Mouse (Mus musculus): ENCODE data around the gene Ascl3. TPM values are rescaled to one million over a fixed set of nuclear protein-coding genes. Genes with fewer than 3 reads are reported as not detected.

Gene Ascl3
- polyA plus RNA-seq, 1 experiment from 2014 or later = not detected

GRCm38 (mm10) chr7:109723114-109723513 is 8.4 kb downstream of the Ascl3 start:
- H3K4me3 ChIP-seq (ENCODE audit: low read depth, low read length) = no peak overlapping the region
- no peak overlapping the region for H3K27ac ChIP-seq (ENCODE audit: low read depth, low read length)
- no peak overlapping the region for H3K4me2 ChIP-seq
- H3K36me3 ChIP-seq (ENCODE audit: control insufficient read depth, insufficient read depth, low read length) = no peaks in the 10 kb centered on the region
- H3K4me1 ChIP-seq (ENCODE audit: control insufficient read depth, insufficient read depth, low read length) = no peaks in the 10 kb centered on the region
- 92% methylated on average over 8 of the region's 8 CpGs for WGBS (ENCODE audit: insufficient replicate concordance)
- no peak overlapping the region for H3K9ac ChIP-seq (ENCODE audit: low read depth, low read length)
- no peaks in the 10 kb centered on the region for H3K27me3 ChIP-seq (ENCODE audit: control insufficient read depth, insufficient read depth, low read length)
- 0 out of 2 replicates have a peak, but pooled peaks cover 2% of the 10 kb centered on the region for H3K9me3 ChIP-seq (replicated peaks; ENCODE audit: control insufficient read depth, low read length)
- no peak for ATAC-seq (replicated peaks; ENCODE audit: insufficient number of reproducible peaks, low FRiP score, low TSS enrichment)

- Histone ChIP-seq H3K9me3 (replicated peaks; ENCODE audit: control insufficient read depth, low read length) (0 out of 2 replicates have a peak, but pooled peaks cover 2% of the 10 kb centered on the region), H3K9ac (ENCODE audit: low read depth, low read length) (no peak overlapping the region), H3K36me3 (ENCODE audit: control insufficient read depth, insufficient read depth, low read length) (no peaks in the 10 kb centered on the region), H3K4me2 (no peak overlapping the region), H3K4me1 (ENCODE audit: control insufficient read depth, insufficient read depth, low read length) (no peaks in the 10 kb centered on the region), H3K27ac (ENCODE audit: low read depth, low read length) (no peak overlapping the region), H3K27me3 (ENCODE audit: control insufficient read depth, insufficient read depth, low read length) (no peaks in the 10 kb centered on the region), H3K4me3 (ENCODE audit: low read depth, low read length) (no peak overlapping the region)
- ATAC-seq (replicated peaks; ENCODE audit: insufficient number of reproducible peaks, low FRiP score, low TSS enrichment) = no peak
- WGBS (ENCODE audit: insufficient replicate concordance) = 91% methylated on average over 2 of the region's 2 CpGs
Measured at GRCm38 (mm10) chr7:109722618-109723017, 8.9 kb downstream of the Ascl3 start.

GRCm38 (mm10) chr7:109719286-109719685 is 12.2 kb downstream of the Ascl3 start:
- Histone ChIP-seq H3K4me1 (ENCODE audit: control insufficient read depth, insufficient read depth, low read length) (no peaks in the 10 kb centered on the region), H3K4me2 (no peak overlapping the region), H3K27me3 (ENCODE audit: control insufficient read depth, insufficient read depth, low read length) (no peaks in the 10 kb centered on the region), H3K9me3 (replicated peaks; ENCODE audit: control insufficient read depth, low read length) (0 out of 2 replicates have a peak, but pooled peaks cover 2% of the 10 kb centered on the region), H3K9ac (ENCODE audit: low read depth, low read length) (no peak overlapping the region), H3K36me3 (ENCODE audit: control insufficient read depth, insufficient read depth, low read length) (no peaks in the 10 kb centered on the region), H3K27ac (ENCODE audit: low read depth, low read length) (no peak overlapping the region), H3K4me3 (ENCODE audit: low read depth, low read length) (no peak overlapping the region)
- no peak for ATAC-seq (replicated peaks; ENCODE audit: insufficient number of reproducible peaks, low FRiP score, low TSS enrichment)
- WGBS (ENCODE audit: insufficient replicate concordance) = 59% methylated on average over 9 of the region's 9 CpGs

- Histone ChIP-seq H3K9me3 (replicated peaks; ENCODE audit: control insufficient read depth, low read length) (no peaks in the 10 kb centered on the region), H3K4me1 (ENCODE audit: control insufficient read depth, insufficient read depth, low read length) (peaks cover 11% of the 10 kb centered on the region), H3K27ac (ENCODE audit: low read depth, low read length) (no peak overlapping the region), H3K4me2 (no peak overlapping the region), H3K9ac (ENCODE audit: low read depth, low read length) (no peak overlapping the region), H3K27me3 (ENCODE audit: control insufficient read depth, insufficient read depth, low read length) (no peaks in the 10 kb centered on the region), H3K4me3 (ENCODE audit: low read depth, low read length) (no peak overlapping the region), H3K36me3 (ENCODE audit: control insufficient read depth, insufficient read depth, low read length) (no peaks in the 10 kb centered on the region; the same call in 1 of the 2 replicates)
- no peak for ATAC-seq (replicated peaks; ENCODE audit: insufficient number of reproducible peaks, low FRiP score, low TSS enrichment)
- WGBS (ENCODE audit: insufficient replicate concordance) = 77% methylated on average over 2 of the region's 2 CpGs
Measured at GRCm38 (mm10) chr7:109713434-109713982, 18.0 kb downstream of the Ascl3 start.

- no peak for ATAC-seq (replicated peaks; ENCODE audit: insufficient number of reproducible peaks, low FRiP score, low TSS enrichment)
- H3K9ac ChIP-seq (ENCODE audit: low read depth, low read length) = no peak overlapping the region
- no peaks in the 10 kb centered on the region for H3K9me3 ChIP-seq (replicated peaks; ENCODE audit: control insufficient read depth, low read length)
- H3K27me3 ChIP-seq (ENCODE audit: control insufficient read depth, insufficient read depth, low read length) = no peaks in the 10 kb centered on the region
- peaks cover 18% of the 10 kb centered on the region for H3K4me1 ChIP-seq (ENCODE audit: control insufficient read depth, insufficient read depth, low read length)
- no peak overlapping the region for H3K4me3 ChIP-seq (ENCODE audit: low read depth, low read length)
- H3K27ac ChIP-seq (ENCODE audit: low read depth, low read length) = no peak overlapping the region
- no peaks in the 10 kb centered on the region; the same call in 1 of the 2 replicates for H3K36me3 ChIP-seq (ENCODE audit: control insufficient read depth, insufficient read depth, low read length)
- 87% methylated on average over 7 of the region's 7 CpGs for WGBS (ENCODE audit: insufficient replicate concordance)
- no peak overlapping the region for H3K4me2 ChIP-seq
Measured at GRCm38 (mm10) chr7:109712198-109712597, 19.3 kb downstream of the Ascl3 start.

GRCm38 (mm10) chr7:109710069-109710468 is 21.5 kb downstream of the Ascl3 start:
- no peaks in the 10 kb centered on the region; the same call in 1 of the 2 replicates for H3K36me3 ChIP-seq (ENCODE audit: control insufficient read depth, insufficient read depth, low read length)
- H3K9me3 ChIP-seq (replicated peaks; ENCODE audit: control insufficient read depth, low read length) = no peaks in the 10 kb centered on the region
- H3K27ac ChIP-seq (ENCODE audit: low read depth, low read length) = no peak overlapping the region
- no peak overlapping the region for H3K9ac ChIP-seq (ENCODE audit: low read depth, low read length)
- ATAC-seq (replicated peaks; ENCODE audit: insufficient number of reproducible peaks, low FRiP score, low TSS enrichment) = no peak
- H3K4me2 ChIP-seq = no peak overlapping the region
- H3K27me3 ChIP-seq (ENCODE audit: control insufficient read depth, insufficient read depth, low read length) = no peaks in the 10 kb centered on the region
- no peak overlapping the region for H3K4me3 ChIP-seq (ENCODE audit: low read depth, low read length)
- 7% methylated on average over 1 of the region's 1 CpGs for WGBS (ENCODE audit: insufficient replicate concordance)
- H3K4me1 ChIP-seq (ENCODE audit: control insufficient read depth, insufficient read depth, low read length) = peaks cover 18% of the 10 kb centered on the region

- Histone ChIP-seq H3K9ac (ENCODE audit: low read depth, low read length) (no peak overlapping the region), H3K27ac (ENCODE audit: low read depth, low read length) (peak overlapping the region; percentile 80), H3K4me2 (0 out of 2 replicates have a peak overlapping the region, but pooled peaks have one; percentile 9), H3K4me3 (ENCODE audit: low read depth, low read length) (no peak overlapping the region), H3K36me3 (ENCODE audit: control insufficient read depth, insufficient read depth, low read length) (no peaks in the 10 kb centered on the region; the same call in 1 of the 2 replicates), H3K27me3 (ENCODE audit: control insufficient read depth, insufficient read depth, low read length) (no peaks in the 10 kb centered on the region), H3K4me1 (ENCODE audit: control insufficient read depth, insufficient read depth, low read length) (peaks cover 18% of the 10 kb centered on the region), H3K9me3 (replicated peaks; ENCODE audit: control insufficient read depth, low read length) (no peaks in the 10 kb centered on the region)
- 11% methylated on average over 3 of the region's 3 CpGs for WGBS (ENCODE audit: insufficient replicate concordance)
- ATAC-seq (replicated peaks; ENCODE audit: insufficient number of reproducible peaks, low FRiP score, low TSS enrichment) = no peak; the same call in 1 of the 2 replicates
Measured at GRCm38 (mm10) chr7:109708961-109709382, 22.6 kb downstream of the Ascl3 start.

GRCm38 (mm10) chr7:109707023-109707785 is 24.3 kb downstream of the Ascl3 start:
- H3K4me1 ChIP-seq (ENCODE audit: control insufficient read depth, insufficient read depth, low read length) = peaks cover 18% of the 10 kb centered on the region
- no peak overlapping the region for H3K9ac ChIP-seq (ENCODE audit: low read depth, low read length)
- no peaks in the 10 kb centered on the region for H3K9me3 ChIP-seq (replicated peaks; ENCODE audit: control insufficient read depth, low read length)
- ATAC-seq (replicated peaks; ENCODE audit: insufficient number of reproducible peaks, low FRiP score, low TSS enrichment) = no peak
- WGBS (ENCODE audit: insufficient replicate concordance) = 42% methylated on average over 4 of the region's 4 CpGs
- H3K36me3 ChIP-seq (ENCODE audit: control insufficient read depth, insufficient read depth, low read length) = no peaks in the 10 kb centered on the region; the same call in 1 of the 2 replicates
- H3K27ac ChIP-seq (ENCODE audit: low read depth, low read length) = no peak overlapping the region
- H3K4me2 ChIP-seq = no peak overlapping the region
- no peak overlapping the region for H3K4me3 ChIP-seq (ENCODE audit: low read depth, low read length)
- no peaks in the 10 kb centered on the region for H3K27me3 ChIP-seq (ENCODE audit: control insufficient read depth, insufficient read depth, low read length)
